ENCODE assay signal across 13 mouse cellular contexts in the genomic region with DNA sequence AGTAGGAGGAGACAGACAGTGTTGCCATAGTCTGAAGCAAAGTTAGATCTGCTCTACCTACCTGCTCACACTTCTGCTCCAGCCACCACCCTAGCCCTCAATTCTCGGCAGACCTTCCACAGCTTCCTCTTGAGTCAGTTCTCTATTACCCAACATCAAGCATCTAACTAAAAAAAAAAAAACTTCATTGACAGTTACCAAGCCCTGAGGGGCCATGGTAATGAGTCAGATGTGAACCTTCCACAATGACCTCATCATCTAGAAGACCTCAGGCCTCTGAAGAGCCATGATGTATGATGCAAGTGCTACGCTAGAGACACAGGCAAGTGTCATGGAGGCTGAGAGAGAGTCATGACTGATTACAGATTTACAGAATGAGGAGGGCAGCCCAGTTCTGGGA. TPM values are rescaled to one million over a fixed set of nuclear protein-coding genes. Genes with fewer than 3 reads are reported as not detected.
DNase-seq lines count a peak whose midpoint lies in the region; ATAC-seq and TF ChIP-seq lines count a peak whose summit lies in the region.
"Had no signal": no experiment of that assay in that cellular context is flagged by ENCODE, and none has a peak within 500 bp of the region (broad histone marks: within the 10 kb centered on the region; RNA-seq: fewer than 3 reads in every experiment).

No protein-coding gene starts in this region.

- no peak overlapping the region for H3K4me3 ChIP-seq in heart, embryonic 10.5 days
- no peak overlapping the region for H3K4me3 ChIP-seq in bone marrow, adult 2 months (replicated peaks; ENCODE audit: control insufficient read depth, low read depth, low read length)
- H3K4me3 ChIP-seq: limb, embryonic 13.5 days; lung, embryonic 15.5 days had no signal

- H3K36me3 ChIP-seq in heart, embryonic 10.5 days, result no peaks in the 10 kb centered on the region
- H3K36me3 ChIP-seq: limb, embryonic 13.5 days; lung, embryonic 15.5 days had no signal

- no peaks in the 10 kb centered on the region for H3K9me3 ChIP-seq in heart, embryonic 10.5 days
- H3K9me3 ChIP-seq: limb, embryonic 13.5 days; lung, embryonic 15.5 days had no signal

- H3K4me1 ChIP-seq in heart, embryonic 10.5 days, result no peaks in the 10 kb centered on the region
- H3K4me1 ChIP-seq in bone marrow, adult 2 months (ENCODE audit: control insufficient read depth, insufficient read depth, low read length), result peaks cover 7% of the 10 kb centered on the region
- H3K4me1 ChIP-seq: limb, embryonic 13.5 days; lung, embryonic 15.5 days had no signal

- peak; percentile 94 for ATAC-seq in megakaryocyte progenitor cell, adult 5-6 weeks (replicated peaks; ENCODE audit: poor library complexity)

- no peaks in the 10 kb centered on the region for H3K27me3 ChIP-seq in heart, embryonic 10.5 days (ENCODE audit: insufficient read depth, poor library complexity, severe bottlenecking)
- H3K27me3 ChIP-seq: limb, embryonic 13.5 days; lung, embryonic 15.5 days had no signal

- WGBS in heart, embryonic 10.5 days, result 87% methylated on average over 2 of the region's 2 CpGs
- WGBS in bone marrow, adult 2 months, result 24% methylated on average over 2 of the region's 2 CpGs

- no peak for TF ChIP-seq POLR2A in bone marrow, adult 2 months (IDR thresholded peaks at IDR 0.05; ENCODE audit: borderline replicate concordance, control insufficient read depth, low read depth, low read length)

- no peak overlapping the region for H3K27ac ChIP-seq in heart, embryonic 10.5 days
- H3K27ac ChIP-seq in bone marrow, adult 2 months (ENCODE audit: control insufficient read depth, insufficient read depth, low read depth, low read length, poor library complexity), result peak overlapping the region; percentile 56; the same call in 1 of the 2 replicates
- H3K27ac ChIP-seq: limb, embryonic 13.5 days; lung, embryonic 15.5 days had no signal

- DNase-seq in heart, adult 9 months (ENCODE audit: low spot score in 2 of 2), result peak; percentile 18 to 29
- DNase-seq in heart, embryonic 10.5 days (ENCODE audit: low spot score), result no peak
- DNase-seq in 416B (ENCODE audit: low read depth), result peak; percentile 98
- DNase-seq in right cerebral cortex, postnatal 36 days (ENCODE audit: low spot score in 2 of 2), result no peak
- DNase-seq in thymus, postnatal 10 days (ENCODE audit: low spot score in 2 of 2), result no peak
- no peak for DNase-seq in embryo, embryonic 9.5 days (ENCODE audit: extremely low spot score)
- DNase-seq: kidney, postnatal 25 days; layer of hippocampus, postnatal 36 days; spleen, adult 18-20 months had no signal

- TF ChIP-seq CTCF in bone marrow, adult 2 months (IDR thresholded peaks at IDR 0.05; ENCODE audit: control insufficient read depth, insufficient read depth, low read length), result no peak

RNA-seq across cellular contexts. Expression of gene Ptprj, which starts 37.8 kb away (rescaled TPM):
- 1.1 and 2.4 TPM in 2 replicates for polyA plus RNA-seq in heart, embryonic 10.5 days (2016; fragmentation: Nextera tagmentation; extraction: Ambion mirVana)
- 16.0 and 25.1 TPM in 2 replicates for polyA plus RNA-seq in bone marrow, adult 2 months (2011; ENCODE audit: insufficient read depth, insufficient read length, low replicate concordance, missing spikeins)
- total RNA-seq in megakaryocyte progenitor cell, adult 5-6 weeks (2015), result 17.2 and 20.2 TPM in 2 replicates
- total RNA-seq in megakaryocyte progenitor cell, adult 5-6 weeks (2017), result 15.4 and 17.2 TPM in 2 replicates

Comparison
In these comparisons a context has a peak if more than half of its experiments do, and no peak if none do; other contexts are left out.
1. DNase-seq: peak in heart, adult 9 months (2 of 2) and 416B (single experiment); none in heart, embryonic 10.5 days (single experiment), right cerebral cortex, postnatal 36 days (0 of 2), thymus, postnatal 10 days (0 of 2) and embryo, embryonic 9.5 days (single experiment).